In the genomic region with DNA sequence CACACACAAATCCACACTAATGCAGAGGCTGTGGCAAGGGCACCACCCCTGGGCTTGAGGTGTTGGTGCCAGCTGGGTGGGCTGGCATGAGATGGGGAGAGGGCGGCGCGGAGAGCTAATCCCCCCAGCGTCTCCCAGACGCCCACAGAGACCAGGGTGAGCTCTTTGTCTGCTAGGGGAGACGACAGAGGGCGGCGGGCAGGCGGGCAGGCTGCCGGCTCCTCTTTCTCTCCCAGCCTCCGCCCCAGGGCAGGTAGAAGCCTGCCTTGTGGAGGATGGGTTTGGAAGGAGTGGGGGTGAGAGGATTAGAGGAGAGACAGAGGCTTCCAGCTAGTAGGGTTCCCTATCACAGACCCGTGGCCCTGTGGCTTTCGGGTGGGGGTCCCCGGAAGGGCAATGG, we compare ENCODE assay signal across 24 mouse cellular contexts. TPM values are rescaled to one million over a fixed set of nuclear protein-coding genes. Genes with fewer than 3 reads are reported as not detected.
DNase-seq lines count a peak whose midpoint lies in the region; ATAC-seq and TF ChIP-seq lines count a peak whose summit lies in the region.
"Had no signal": no experiment of that assay in that cellular context is flagged by ENCODE, and none has a peak within 500 bp of the region (broad histone marks: within the 10 kb centered on the region; RNA-seq: fewer than 3 reads in every experiment).

No protein-coding gene starts in this region.

- no peaks in the 10 kb centered on the region for H3K9me3 ChIP-seq in liver, embryonic 12.5 days (replicated peaks)
- H3K9me3 ChIP-seq in liver, postnatal 0 days (ENCODE audit: low read length) = no peaks in the 10 kb centered on the region
- H3K9me3 ChIP-seq in E14TG2a.4 (ENCODE audit: low read length) = no peaks in the 10 kb centered on the region
- no peaks in the 10 kb centered on the region for H3K9me3 ChIP-seq in ES-Bruce4 (replicated peaks; ENCODE audit: control insufficient read depth, insufficient read depth, low read length, poor library complexity, severe bottlenecking)
- no peaks in the 10 kb centered on the region for H3K9me3 ChIP-seq in embryonic facial prominence, embryonic 14.5 days (ENCODE audit: control insufficient read depth, low read length)
- H3K9me3 ChIP-seq: hindbrain, embryonic 15.5 days; kidney, embryonic 15.5 days had no signal

- TF ChIP-seq CTCF in liver, postnatal 0 days (IDR thresholded peaks at IDR 0.05; ENCODE audit: low read depth) = no peak
- TF ChIP-seq CTCF in E14TG2a.4 (conservative IDR thresholded peaks at IDR 0.05; ENCODE audit: low read length) (no peak), ES-Bruce4 (IDR thresholded peaks at IDR 0.05; ENCODE audit: low read depth, low read length) (no peak)

- H3K4me2 ChIP-seq in liver, embryonic 12.5 days = no peak overlapping the region
- no peak overlapping the region for H3K4me2 ChIP-seq in liver, postnatal 0 days (ENCODE audit: low read depth, low read length)
- no peak overlapping the region for H3K4me2 ChIP-seq in embryonic facial prominence, embryonic 14.5 days (ENCODE audit: low read depth, low read length)
- H3K4me2 ChIP-seq: heart, embryonic 12.5 days; hindbrain, embryonic 15.5 days; kidney, embryonic 15.5 days had no signal

- ATAC-seq in liver, embryonic 12.5 days = no peak
- no peak for ATAC-seq in liver, postnatal 0 days
- peak; percentile 75 for ATAC-seq in embryonic facial prominence, embryonic 14.5 days (ENCODE audit: low read depth)
- ATAC-seq: activated CD4-positive, CD25-positive, alpha-beta regulatory T cell, adult 4 months; intestine, embryonic 16.5 days; Patski had no signal

- peaks cover 21% of the 10 kb centered on the region for H3K27me3 ChIP-seq in liver, embryonic 12.5 days (replicated peaks)
- peaks cover 4% of the 10 kb centered on the region; the same call in 1 of the 2 replicates for H3K27me3 ChIP-seq in liver, postnatal 0 days (ENCODE audit: insufficient read depth, low read length)
- H3K27me3 ChIP-seq in E14TG2a.4 (ENCODE audit: insufficient read depth, low read length) (peaks cover 30% of the 10 kb centered on the region), ES-Bruce4 (ENCODE audit: control insufficient read depth, insufficient read depth, low read length, poor library complexity, severe bottlenecking) (no peaks in the 10 kb centered on the region)
- no peaks in the 10 kb centered on the region for H3K27me3 ChIP-seq in embryonic facial prominence, embryonic 14.5 days (replicated peaks; ENCODE audit: control insufficient read depth, insufficient read depth, low read length)
- H3K27me3 ChIP-seq: heart, embryonic 12.5 days; hindbrain, embryonic 15.5 days; kidney, embryonic 15.5 days had no signal

- no peak for DNase-seq in liver, postnatal 0 days
- DNase-seq in embryonic facial prominence, embryonic 14.5 days (ENCODE audit: low spot score) = peak; percentile 74
- DNase-seq in left cerebral cortex, adult 11 months (ENCODE audit: low spot score) = no peak
- no peak for DNase-seq in lung, postnatal 4 days
- DNase-seq: adrenal gland, postnatal 10 days; cerebellum, adult 11 months; gastrocnemius, postnatal 10 days; heart, adult 11 months; heart, postnatal 14 days; kidney, postnatal 4 days; lung, adult 2 months; right cerebral cortex, postnatal 4 days; thymus, postnatal 25 days had no signal

- H3K4me3 ChIP-seq in liver, embryonic 12.5 days = no peak overlapping the region
- no peak overlapping the region for H3K4me3 ChIP-seq in liver, postnatal 0 days (ENCODE audit: low read depth, low read length)
- H3K4me3 ChIP-seq in E14TG2a.4 (replicated peaks; ENCODE audit: low read length) = peak overlapping the region; percentile 32; the same call in 1 of the 2 replicates
- no peak overlapping the region for H3K4me3 ChIP-seq in ES-Bruce4 (ENCODE audit: low read depth, low read length)
- H3K4me3 ChIP-seq in embryonic facial prominence, embryonic 14.5 days (ENCODE audit: low read depth, low read length) = no peak overlapping the region
- H3K4me3 ChIP-seq: heart, embryonic 12.5 days; hindbrain, embryonic 15.5 days; kidney, embryonic 15.5 days had no signal

- 62% methylated on average over 14 of the region's 14 CpGs for WGBS in liver, embryonic 12.5 days (ENCODE audit: insufficient replicate concordance)
- 73% methylated on average over 14 of the region's 14 CpGs for WGBS in liver, postnatal 0 days (ENCODE audit: insufficient replicate concordance)
- WGBS in embryonic facial prominence, embryonic 14.5 days = 34% methylated on average over 12 of the region's 14 CpGs

- no peaks in the 10 kb centered on the region for H3K36me3 ChIP-seq in liver, embryonic 12.5 days
- H3K36me3 ChIP-seq in liver, postnatal 0 days (replicated peaks; ENCODE audit: insufficient read depth, low read length) = no peaks in the 10 kb centered on the region
- H3K36me3 ChIP-seq in E14TG2a.4 (ENCODE audit: insufficient read depth, low read length) (no peaks in the 10 kb centered on the region), ES-Bruce4 (ENCODE audit: control insufficient read depth, insufficient read depth, low read length, poor library complexity, severe bottlenecking) (no peaks in the 10 kb centered on the region)
- H3K36me3 ChIP-seq in embryonic facial prominence, embryonic 14.5 days (ENCODE audit: control insufficient read depth, insufficient read depth, low read length) = no peaks in the 10 kb centered on the region
- H3K36me3 ChIP-seq: heart, embryonic 12.5 days; hindbrain, embryonic 15.5 days; kidney, embryonic 15.5 days had no signal

- H3K4me1 ChIP-seq in liver, embryonic 12.5 days = peaks cover 7% of the 10 kb centered on the region; the same call in 1 of the 2 replicates
- no peaks in the 10 kb centered on the region for H3K4me1 ChIP-seq in liver, postnatal 0 days (ENCODE audit: insufficient read depth)
- H3K4me1 ChIP-seq in E14TG2a.4 (replicated peaks; ENCODE audit: low read depth, low read length) (peaks cover 37% of the 10 kb centered on the region), ES-Bruce4 (ENCODE audit: control insufficient read depth, insufficient read depth, low read length) (no peaks in the 10 kb centered on the region)
- H3K4me1 ChIP-seq in embryonic facial prominence, embryonic 14.5 days (ENCODE audit: control insufficient read depth, insufficient read depth, low read length) = no peaks in the 10 kb centered on the region; the same call in 1 of the 2 replicates
- H3K4me1 ChIP-seq: hindbrain, embryonic 15.5 days had no signal

- no peak for TF ChIP-seq EP300 in liver, postnatal 0 days (IDR thresholded peaks at IDR 0.05; ENCODE audit: low read depth)
- TF ChIP-seq EP300 in ES-Bruce4 (IDR thresholded peaks at IDR 0.05; ENCODE audit: insufficient read depth, low read depth, low read length) = no peak

- no peak overlapping the region for H3K27ac ChIP-seq in liver, embryonic 12.5 days
- no peak overlapping the region for H3K27ac ChIP-seq in liver, postnatal 0 days (ENCODE audit: low read depth)
- H3K27ac ChIP-seq in ES-Bruce4 (ENCODE audit: insufficient read depth, low read length) = no peak overlapping the region
- peak overlapping the region; percentile 48 for H3K27ac ChIP-seq in embryonic facial prominence, embryonic 14.5 days (replicated peaks; ENCODE audit: low read depth, low read length)
- H3K27ac ChIP-seq: hindbrain, embryonic 15.5 days; kidney, embryonic 15.5 days had no signal

- TF ChIP-seq POLR2A in ES-Bruce4 (IDR thresholded peaks at IDR 0.05; ENCODE audit: insufficient read depth, low read length) = no peak

- peak overlapping the region; percentile 13; the same call in 1 of the 2 replicates for H3K9ac ChIP-seq in liver, embryonic 12.5 days
- H3K9ac ChIP-seq in liver, postnatal 0 days (replicated peaks) = no peak overlapping the region
- 0 out of 2 replicates have a peak overlapping the region, but pooled peaks have one; percentile 24 for H3K9ac ChIP-seq in ES-Bruce4 (ENCODE audit: low read depth, poor library complexity, severe bottlenecking)
- H3K9ac ChIP-seq in embryonic facial prominence, embryonic 14.5 days (ENCODE audit: low read depth, low read length) = peak overlapping the region; percentile 34; the same call in 1 of the 2 replicates
- H3K9ac ChIP-seq: heart, embryonic 12.5 days; hindbrain, embryonic 15.5 days; kidney, embryonic 15.5 days had no signal

RNA-seq across cellular contexts. Expression of a gene that starts 14.3 kb away (rescaled TPM):
- polyA plus RNA-seq in liver, embryonic 12.5 days (2016; fragmentation: Nextera tagmentation; extraction: Ambion mirVana) = 0.10 TPM in 1 of 2 replicates, not detected in the other
- polyA plus RNA-seq in liver, postnatal 0 days (2015; fragmentation: Nextera tagmentation; extraction: Ambion mirVana) = not detected in 2 replicates
- polyA plus RNA-seq in ES-Bruce4 (2011; ENCODE audit: insufficient read depth, insufficient read length, low read depth, missing spikeins) = not detected in 2 replicates
- not detected in 2 replicates for polyA plus RNA-seq in embryonic facial prominence, embryonic 14.5 days (2014; fragmentation: Nextera tagmentation; extraction: Ambion mirVana)
- polyA plus RNA-seq: activated CD4-positive, CD25-positive, alpha-beta regulatory T cell, adult 4 months; heart, embryonic 12.5 days; hindbrain, embryonic 15.5 days; intestine, embryonic 16.5 days; liver, adult 2 months; Patski; testis, adult 2 months had no signal
